Mouse (Mus musculus) duodenum, adult 2 months (tissue): Measurements from ENCODE around the gene Tubb1. TPM values are rescaled to one million over a fixed set of nuclear protein-coding genes. Genes with fewer than 3 reads are reported as not detected.

ENCODE experiments used
- polyA plus RNA-seq: library from polyadenylated mRNA; depleted of rRNA; stranded (reverse); fragments of >200 nt; gene quantifications from 2 replicates; pipeline ENCODE4 v1.2.3, GENCODE M21; 2012; ENCODE audit warnings: low replicate concordance; rRNA removed

The Tubb1 gene
- 0.21 TPM in 1 of 2 replicates, not detected in the other for polyA plus RNA-seq

DNA sequence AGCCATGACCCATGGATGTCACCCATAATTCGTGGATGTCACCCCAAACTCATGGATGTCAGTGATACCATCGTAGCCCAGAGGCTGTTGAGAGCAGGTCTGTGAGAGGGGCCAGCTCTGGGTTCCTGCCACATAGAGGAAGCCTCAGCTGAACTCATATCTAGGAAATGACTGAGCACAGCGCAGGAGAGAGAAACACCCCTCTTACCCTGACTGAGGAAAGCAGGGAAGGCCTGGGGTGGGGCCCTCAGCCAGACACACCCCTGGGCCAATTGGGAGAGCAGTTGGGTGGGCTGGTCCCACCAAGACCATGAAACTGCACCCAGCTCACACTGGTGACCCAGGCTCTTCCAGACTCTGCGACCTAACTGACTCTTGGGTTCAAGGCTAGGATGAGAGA lies at the start of gene Tubb1:
TSS of gene Tubb1 (plus strand) at position 343 of the 400 bp plus-strand sequence.

DNA sequence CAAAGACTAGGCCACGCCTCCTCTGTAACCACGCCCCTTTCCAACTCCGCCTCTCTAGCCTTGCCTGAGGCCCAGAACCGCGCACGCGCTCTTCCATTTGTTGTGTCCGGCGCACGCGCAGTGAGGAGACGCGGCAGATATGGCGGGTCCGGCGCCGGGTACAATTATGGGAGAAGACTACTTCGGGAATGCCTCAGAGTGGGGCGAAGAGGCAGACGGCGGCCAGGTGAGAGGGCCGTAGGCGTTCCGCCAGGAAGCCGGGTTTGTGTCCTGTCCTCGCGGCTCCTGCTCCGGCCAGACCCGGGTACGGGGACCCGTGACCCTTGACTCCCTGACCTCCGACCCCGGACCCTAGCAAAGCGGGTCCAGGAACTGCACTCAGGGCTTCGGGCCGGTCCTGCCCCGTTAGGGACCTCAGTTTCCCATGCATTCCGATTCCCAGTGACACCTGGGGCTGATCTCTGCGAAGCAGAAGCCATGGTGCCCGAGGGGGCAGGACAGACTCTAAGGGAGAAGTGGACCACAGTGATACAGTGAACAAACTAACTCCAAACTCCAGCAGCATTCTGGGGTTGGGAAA lies 34.7 kb upstream of the Tubb1 start, which contains the start of gene Nelfcd:
TSS of gene Nelfcd (plus strand) at position 74 of the 580 bp plus-strand sequence.

DNA sequence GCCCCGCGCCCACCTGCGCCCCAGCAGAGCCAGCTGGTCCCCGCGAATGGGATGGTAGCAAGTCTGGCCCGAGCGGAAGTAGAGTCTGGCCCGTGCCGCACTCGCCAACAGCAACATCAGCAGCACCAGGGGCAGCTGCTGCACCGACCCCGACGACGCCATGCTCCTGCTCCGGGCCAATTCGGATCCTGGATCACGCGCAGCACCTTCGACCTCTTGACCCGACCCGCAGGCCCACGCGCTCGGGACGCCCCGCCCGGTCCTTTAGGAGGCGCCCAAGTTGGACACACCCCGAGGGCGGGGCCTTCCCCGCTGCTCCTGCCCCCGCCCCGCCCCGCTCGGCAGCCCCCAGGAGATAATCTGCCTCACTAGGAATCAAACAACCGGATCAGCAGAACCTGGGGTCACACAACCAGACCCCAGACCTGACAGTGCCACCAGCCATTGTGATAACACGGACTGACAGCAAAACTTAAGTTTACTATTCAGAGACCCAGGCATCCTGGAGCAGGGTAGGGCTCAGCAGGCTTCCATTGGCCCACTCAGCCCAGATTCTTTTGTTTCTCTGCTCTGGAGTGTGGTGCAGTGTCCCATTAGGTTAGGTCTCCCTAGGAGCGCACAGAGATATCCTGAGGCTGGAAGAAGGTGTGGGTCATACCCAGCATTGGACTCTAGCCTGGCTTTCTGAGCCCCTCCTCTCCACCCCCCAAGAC lies 11.6 kb upstream of the Tubb1 start, which contains the start of gene Ctsz:
TSS of gene Ctsz (minus strand) at position 303 of the 713 bp plus-strand sequence.

DNA sequence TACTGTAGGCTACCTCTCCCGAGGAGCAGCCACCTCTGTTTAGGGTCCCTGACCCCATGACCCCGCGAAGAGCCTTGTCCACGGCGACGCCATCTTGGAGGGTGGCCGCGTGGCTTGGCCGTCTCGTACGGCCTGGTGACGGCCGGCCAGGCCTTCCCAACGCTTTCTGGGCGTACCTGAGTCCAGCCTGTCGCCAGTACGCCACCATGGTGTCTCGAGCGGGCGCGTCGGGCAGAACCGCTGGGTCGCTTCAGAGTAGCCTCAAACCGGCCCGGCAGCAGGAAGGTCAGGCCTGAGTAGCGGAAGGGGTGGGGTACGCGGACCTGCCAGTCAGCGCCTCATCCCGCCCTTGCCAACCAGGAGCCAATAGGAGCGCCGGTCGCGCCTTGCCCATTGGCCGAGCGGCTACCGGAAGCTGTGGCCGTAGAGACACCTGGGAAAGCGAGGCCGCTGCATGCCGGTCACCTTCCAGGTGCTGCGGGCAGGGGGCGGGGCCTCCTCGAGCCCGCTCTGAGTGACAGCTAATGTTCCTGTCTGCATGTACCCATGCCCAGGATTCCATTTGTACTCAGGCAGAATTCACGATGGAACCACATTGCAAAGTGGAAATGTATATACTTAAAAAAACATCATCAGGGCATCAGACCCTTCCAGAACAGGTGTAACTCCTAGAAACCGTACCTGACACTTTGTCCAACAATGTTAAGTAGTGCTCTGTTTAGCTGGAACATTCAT lies 13.5 kb downstream of the Tubb1 start, which contains the start of gene Atp5e:
TSS of gene Atp5e (minus strand) at position 317 of the 735 bp plus-strand sequence.

DNA sequence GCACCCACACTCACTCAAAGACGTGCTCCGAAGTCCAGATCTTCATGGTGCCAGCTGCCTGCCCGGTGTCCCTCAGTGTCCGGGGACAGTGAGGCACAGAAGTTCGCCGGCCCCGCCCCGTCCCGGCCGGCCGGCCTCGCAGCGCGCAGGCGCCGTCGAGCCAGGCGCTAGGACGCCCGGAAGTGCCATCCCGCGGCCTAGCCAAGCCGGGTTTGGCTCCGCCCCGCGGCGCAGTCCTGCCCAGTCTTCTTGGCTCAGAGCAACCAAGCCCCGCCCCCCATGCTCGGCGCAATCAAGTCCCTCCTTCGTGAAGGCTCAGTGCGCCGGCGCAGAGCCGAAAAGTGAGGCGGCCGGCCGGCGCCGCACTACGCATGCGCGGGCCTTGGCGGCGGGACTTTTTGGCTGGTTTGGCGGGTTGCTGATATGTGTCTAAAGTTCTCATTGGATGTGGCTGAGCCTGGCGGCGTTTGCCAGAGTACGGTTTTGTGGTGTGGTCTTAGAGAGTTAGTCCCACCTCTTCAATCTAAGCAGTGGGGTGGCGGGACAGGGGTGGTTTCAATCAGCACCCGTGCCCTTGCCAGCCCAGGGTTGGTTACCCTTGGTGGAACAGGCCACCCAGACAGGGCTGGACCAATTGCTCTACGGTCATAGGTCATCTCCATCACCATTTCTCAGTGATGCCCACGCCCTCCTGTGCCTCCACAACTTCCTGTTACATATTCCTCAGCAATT lies 22.5 kb downstream of the Tubb1 start, which contains the start of gene Prelid3b:
TSS of gene Prelid3b (minus strand) at position 264 of the 732 bp plus-strand sequence.

Other genes with a start within 250 kb of the Tubb1 start
- gene Gnas, start 166.4 kb upstream of the Tubb1 start, polyA plus RNA-seq: 367 and 387 TPM in 2 replicates
- not detected in 2 replicates for gene Gm20721, start 104.0 kb upstream of the Tubb1 start, polyA plus RNA-seq
- 37.5 and 44.5 TPM in 2 replicates for gene Nelfcd, start 34.9 kb upstream of the Tubb1 start, polyA plus RNA-seq
- 318 and 420 TPM in 2 replicates for gene Ctsz, start 11.7 kb upstream of the Tubb1 start, polyA plus RNA-seq
- gene Atp5e, start 13.4 kb downstream of the Tubb1 start, polyA plus RNA-seq: 443 and 480 TPM in 2 replicates
- gene Prelid3b, start 22.4 kb downstream of the Tubb1 start, polyA plus RNA-seq: 32.2 and 48.5 TPM in 2 replicates
- gene Zfp831, start 192.8 kb downstream of the Tubb1 start, polyA plus RNA-seq: 0.06 and 0.20 TPM in 2 replicates